Mouse (Mus musculus): ENCODE data around the gene Trappc11. TPM values are rescaled to one million over a fixed set of nuclear protein-coding genes. Genes with fewer than 3 reads are reported as not detected.

Trappc11 gene
- polyA plus RNA-seq (2016; fragmentation: Nextera tagmentation; extraction: Ambion mirVana), result 46.2 and 47.0 TPM in 2 replicates

- H3K4me2 ChIP-seq (replicated peaks), result peak within 1 kb of the TSS; percentile 80
- H3K9me3 ChIP-seq, result no peaks in the 10 kb centered on the region
- WGBS, result under 1% methylated on average over 65 of the region's 65 CpGs
- H3K4me1 ChIP-seq, result peaks cover 19% of the 10 kb centered on the region
- peak within 1 kb of the TSS; percentile 68 for H3K27ac ChIP-seq
- peak within 1 kb of the TSS; percentile 91 for H3K4me3 ChIP-seq
- H3K27me3 ChIP-seq (replicated peaks), result no peaks in the 10 kb centered on the region
- H3K9ac ChIP-seq, result peak within 1 kb of the TSS; percentile 86
- peak; percentile 100 for ATAC-seq (ENCODE audit: low FRiP score, low read depth)
- peaks cover 23% of the 10 kb centered on the region for H3K36me3 ChIP-seq
Measured at GRCm38 (mm10) chr8:47533344-47534125, at the start of gene Trappc11, which contains the start of gene Rwdd4a. Trappc11 (minus strand) TSS chr8:47533470. Rwdd4a (plus strand) TSS chr8:47533664.

- 73% methylated on average over 7 of the region's 7 CpGs for WGBS
- H3K9ac ChIP-seq, result no peak overlapping the region
- no peaks in the 10 kb centered on the region for H3K36me3 ChIP-seq
- H3K27me3 ChIP-seq (replicated peaks), result no peaks in the 10 kb centered on the region
- H3K27ac ChIP-seq, result no peak overlapping the region
- H3K4me2 ChIP-seq (replicated peaks), result no peak overlapping the region
- H3K4me3 ChIP-seq, result no peak overlapping the region
- ATAC-seq (ENCODE audit: low FRiP score, low read depth), result peak; percentile 29; the same call in 1 of the 2 replicates
- 0 out of 2 replicates have a peak, but pooled peaks cover 4% of the 10 kb centered on the region for H3K9me3 ChIP-seq
- H3K4me1 ChIP-seq, result no peaks in the 10 kb centered on the region
Measured at GRCm38 (mm10) chr8:47581454-47581853, 48.2 kb upstream of the Trappc11 start.

GRCm38 (mm10) chr8:47573482-47573881, 40.2 kb upstream of the Trappc11 start:
- WGBS, result 92% methylated on average over 7 of the region's 7 CpGs

GRCm38 (mm10) chr8:47570161-47570560, 36.9 kb upstream of the Trappc11 start:
- Histone ChIP-seq H3K4me1 (no peaks in the 10 kb centered on the region), H3K9ac (no peak overlapping the region), H3K27me3 (replicated peaks) (no peaks in the 10 kb centered on the region), H3K36me3 (no peaks in the 10 kb centered on the region), H3K4me3 (no peak overlapping the region), H3K4me2 (replicated peaks) (no peak overlapping the region), H3K9me3 (no peaks in the 10 kb centered on the region), H3K27ac (no peak overlapping the region)
- no peak for ATAC-seq (ENCODE audit: low FRiP score, low read depth)
- 85% methylated on average over 6 of the region's 6 CpGs for WGBS

More at GRCm38 (mm10) chr8:47573482-47573881, 40.2 kb upstream of the Trappc11 start:
- ATAC-seq (ENCODE audit: low FRiP score, low read depth), result no peak
- Histone ChIP-seq H3K9me3 (0 out of 2 replicates have a peak, but pooled peaks cover 10% of the 10 kb centered on the region), H3K27ac (no peak overlapping the region), H3K4me2 (replicated peaks) (no peak overlapping the region), H3K9ac (no peak overlapping the region), H3K27me3 (replicated peaks) (no peaks in the 10 kb centered on the region), H3K4me3 (no peak overlapping the region), H3K4me1 (no peaks in the 10 kb centered on the region), H3K36me3 (no peaks in the 10 kb centered on the region)

- no peak for ATAC-seq (ENCODE audit: low FRiP score, low read depth)
- no peaks in the 10 kb centered on the region for H3K27me3 ChIP-seq (replicated peaks)
- no peaks in the 10 kb centered on the region for H3K4me1 ChIP-seq
- no peak overlapping the region for H3K4me3 ChIP-seq
- H3K9me3 ChIP-seq, result no peaks in the 10 kb centered on the region
- no peak overlapping the region for H3K9ac ChIP-seq
- H3K4me2 ChIP-seq (replicated peaks), result no peak overlapping the region
- 90% methylated on average over 5 of the region's 5 CpGs for WGBS
- H3K36me3 ChIP-seq, result no peaks in the 10 kb centered on the region
- no peak overlapping the region for H3K27ac ChIP-seq
Measured at GRCm38 (mm10) chr8:47568098-47568497, 34.8 kb upstream of the Trappc11 start.

GRCm38 (mm10) chr8:47566551-47566950, 33.3 kb upstream of the Trappc11 start:
- Histone ChIP-seq H3K27me3 (replicated peaks) (no peaks in the 10 kb centered on the region), H3K36me3 (no peaks in the 10 kb centered on the region), H3K4me3 (no peak overlapping the region), H3K9me3 (no peaks in the 10 kb centered on the region), H3K27ac (no peak overlapping the region), H3K4me2 (replicated peaks) (no peak overlapping the region), H3K9ac (no peak overlapping the region), H3K4me1 (no peaks in the 10 kb centered on the region)
- no peak for ATAC-seq (ENCODE audit: low FRiP score, low read depth)
- 96% methylated on average over 6 of the region's 6 CpGs for WGBS

- Histone ChIP-seq H3K4me1 (no peaks in the 10 kb centered on the region), H3K4me3 (no peak overlapping the region), H3K36me3 (no peaks in the 10 kb centered on the region), H3K27me3 (replicated peaks) (no peaks in the 10 kb centered on the region), H3K4me2 (replicated peaks) (no peak overlapping the region), H3K9ac (no peak overlapping the region), H3K9me3 (no peaks in the 10 kb centered on the region), H3K27ac (no peak overlapping the region)
- 87% methylated on average over 7 of the region's 7 CpGs for WGBS
- ATAC-seq (ENCODE audit: low FRiP score, low read depth), result no peak
Measured at GRCm38 (mm10) chr8:47560801-47561200, 27.5 kb upstream of the Trappc11 start.

- ATAC-seq (ENCODE audit: low FRiP score, low read depth), result no peak
- Histone ChIP-seq H3K4me2 (replicated peaks) (no peak overlapping the region), H3K4me3 (no peak overlapping the region), H3K27me3 (replicated peaks) (no peaks in the 10 kb centered on the region), H3K36me3 (peaks cover 6% of the 10 kb centered on the region; the same call in 1 of the 2 replicates), H3K9me3 (no peaks in the 10 kb centered on the region), H3K9ac (no peak overlapping the region), H3K27ac (no peak overlapping the region), H3K4me1 (no peaks in the 10 kb centered on the region)
- WGBS, result 65% methylated on average over 7 of the region's 7 CpGs
Measured at GRCm38 (mm10) chr8:47558274-47558673, 25.0 kb upstream of the Trappc11 start.

GRCm38 (mm10) chr8:47556446-47556845, 23.2 kb upstream of the Trappc11 start:
- no peaks in the 10 kb centered on the region for H3K4me1 ChIP-seq
- no peaks in the 10 kb centered on the region for H3K27me3 ChIP-seq (replicated peaks)
- no peak overlapping the region for H3K27ac ChIP-seq
- no peak overlapping the region for H3K4me3 ChIP-seq
- no peak overlapping the region for H3K9ac ChIP-seq
- WGBS, result 89% methylated on average over 7 of the region's 7 CpGs
- ATAC-seq (ENCODE audit: low FRiP score, low read depth), result no peak
- peaks cover 11% of the 10 kb centered on the region for H3K36me3 ChIP-seq
- H3K4me2 ChIP-seq (replicated peaks), result no peak overlapping the region
- H3K9me3 ChIP-seq, result no peaks in the 10 kb centered on the region

- peaks cover 36% of the 10 kb centered on the region for H3K36me3 ChIP-seq
- ATAC-seq (ENCODE audit: low FRiP score, low read depth), result no peak
- WGBS, result 82% methylated on average over 6 of the region's 6 CpGs
Measured at GRCm38 (mm10) chr8:47553613-47554012, 20.3 kb upstream of the Trappc11 start.

GRCm38 (mm10) chr8:47547102-47547501, 13.8 kb upstream of the Trappc11 start:
- no peak for ATAC-seq (ENCODE audit: low FRiP score, low read depth)
- Histone ChIP-seq H3K4me1 (no peaks in the 10 kb centered on the region), H3K4me2 (replicated peaks) (no peak overlapping the region), H3K9me3 (peaks cover 13% of the 10 kb centered on the region; the same call in 1 of the 2 replicates), H3K36me3 (peaks cover 82% of the 10 kb centered on the region), H3K27me3 (replicated peaks) (no peaks in the 10 kb centered on the region), H3K4me3 (no peak overlapping the region), H3K9ac (no peak overlapping the region), H3K27ac (no peak overlapping the region)
- WGBS, result 96% methylated on average over 10 of the region's 10 CpGs

More at GRCm38 (mm10) chr8:47553613-47554012, 20.3 kb upstream of the Trappc11 start:
- H3K4me2 ChIP-seq (replicated peaks), result no peak overlapping the region
- H3K4me1 ChIP-seq, result no peaks in the 10 kb centered on the region
- H3K9me3 ChIP-seq, result no peaks in the 10 kb centered on the region
- H3K4me3 ChIP-seq, result no peak overlapping the region
- no peak overlapping the region for H3K27ac ChIP-seq
- no peaks in the 10 kb centered on the region for H3K27me3 ChIP-seq (replicated peaks)
- H3K9ac ChIP-seq, result no peak overlapping the region

- Histone ChIP-seq H3K4me3 (no peak overlapping the region), H3K36me3 (peaks cover 70% of the 10 kb centered on the region), H3K9ac (no peak overlapping the region), H3K27me3 (replicated peaks) (no peaks in the 10 kb centered on the region), H3K4me2 (replicated peaks) (no peak overlapping the region), H3K9me3 (peaks cover 13% of the 10 kb centered on the region; the same call in 1 of the 2 replicates), H3K27ac (no peak overlapping the region), H3K4me1 (no peaks in the 10 kb centered on the region)
- no peak for ATAC-seq (ENCODE audit: low FRiP score, low read depth)
- WGBS, result 96% methylated on average over 5 of the region's 5 CpGs
Measured at GRCm38 (mm10) chr8:47544094-47544493, 10.8 kb upstream of the Trappc11 start.

All from neural tube, embryonic 12.5 days (tissue).